Mouse (Mus musculus) intestine, postnatal 0 days (tissue): ENCODE measurements around the gene Gba. TPM values are rescaled to one million over a fixed set of nuclear protein-coding genes. Genes with fewer than 3 reads are reported as not detected.
A peak's percentile ranks its signal among the peaks of the same experiment; 100 is the strongest.

Experiments
- ATAC-seq: fragments of 200-750 bp; cut with Nextera tagmentation; 2 replicates; pipeline ENCODE4 v1.8.0; 2017; ENCODE audit warnings: mild to moderate bottlenecking, moderate TSS enrichment, moderate library complexity
- H3K27ac ChIP-seq: fragments of 300-500 bp; sonication (generic); 2 replicates; pipeline ENCODE4 v1.5.1; 2014; ENCODE audit warnings: mild to moderate bottlenecking, low read depth, low read length, moderate library complexity
- H3K27me3 ChIP-seq: fragments of 300-500 bp; sonication (generic); replicated peaks from 2 replicates; pipeline ENCODE4 v1.6.1; 2014; ENCODE audit warnings: low read length, mixed read lengths; ENCODE audit not compliant: control insufficient read depth, insufficient read depth
- H3K36me3 ChIP-seq: fragments of 300-500 bp; sonication (generic); 2 replicates; pipeline ENCODE4 v1.6.1; 2014; ENCODE audit warnings: mild to moderate bottlenecking, moderate library complexity; ENCODE audit not compliant: control insufficient read depth, insufficient read depth
- H3K4me1 ChIP-seq: fragments of 300-500 bp; sonication (generic); replicated peaks from 2 replicates; pipeline ENCODE4 v1.6.1; 2014; ENCODE audit warnings: antibody characterized with exemption, low read length, mixed read lengths; ENCODE audit not compliant: control insufficient read depth, insufficient read depth
- H3K4me2 ChIP-seq: fragments of 300-500 bp; sonication (generic); replicated peaks from 2 replicates; pipeline ENCODE4 v1.6.1; 2014; ENCODE audit warnings: low read depth, mild to moderate bottlenecking, moderate library complexity
- H3K4me3 ChIP-seq: fragments of 300-500 bp; sonication (generic); 2 replicates; pipeline ENCODE4 v1.5.1; 2014; ENCODE audit warnings: low read depth, low read length
- H3K9ac ChIP-seq: fragments of 300-500 bp; sonication (generic); 2 replicates; pipeline ENCODE4 v1.6.1; 2014; ENCODE audit warnings: mild to moderate bottlenecking, low read depth, low read length
- H3K9me3 ChIP-seq: fragments of 300-500 bp; sonication (generic); 2 replicates; pipeline ENCODE4 v1.6.1; 2016; ENCODE audit warnings: mixed run types; ENCODE audit not compliant: control insufficient read depth
- CTCF ChIP-seq: sonication (generic); IDR thresholded peaks from 2 replicates; pipeline ENCODE4 v1.5.1; 2016; ENCODE audit warnings: low read depth, mild to moderate bottlenecking, control low read depth, antibody characterized with exemption, moderate library complexity
- WGBS: fragments of 180-500 bp; shearing (Covaris S2); extraction: QIAGEN DNeasy Blood & Tissue Kit; methylation state at CpG from one replicate; pipeline ENCODE4 v1.1.7; 2014; 5-methylcytosine and 5-hydroxymethylcytosine counted together
- microRNA counts: library from miRNA; unstranded; fragments of <30 nt; microRNA quantifications from one replicate; lab custom pipeline; 2016
- microRNA-seq: library from miRNA; unstranded; fragments of <30 nt; microRNA quantifications from one replicate; pipeline ENCODE4, GENCODE M21; 2016
- polyA plus RNA-seq: library from polyadenylated mRNA; unstranded; fragments of >200 nt; fragmentation: Nextera tagmentation; extraction: Ambion mirVana; gene quantifications from 2 replicates; pipeline ENCODE4 v1.2.1, GENCODE M21; 2015

The Gba gene
- polyA plus RNA-seq, 1 experiment from 2014 or later: 140 TPM

- 0 out of 2 replicates have a peak, but pooled peaks have one; percentile 17 for ATAC-seq
- 63% methylated on average over 5 of the region's 5 CpGs for WGBS
- TF ChIP-seq CTCF: no peak; the same call in 1 of the 2 replicates
Measured at GRCm38 (mm10) chr3:89254994-89255393, 52.3 kb downstream of the Gba start.

GRCm38 (mm10) chr3:89256177-89256576 is 53.4 kb downstream of the Gba start:
- WGBS: 80% methylated on average over 5 of the region's 5 CpGs
- Histone ChIP-seq H3K4me3 (no peak overlapping the region), H3K4me1 (0 out of 2 replicates have a peak, but pooled peaks cover 12% of the 10 kb centered on the region), H3K36me3 (no peaks in the 10 kb centered on the region), H3K27me3 (no peaks in the 10 kb centered on the region), H3K4me2 (no peak overlapping the region), H3K9me3 (no peaks in the 10 kb centered on the region), H3K27ac (no peak overlapping the region), H3K9ac (no peak overlapping the region)
- no peak for TF ChIP-seq CTCF
- no peak for ATAC-seq

More at GRCm38 (mm10) chr3:89254994-89255393, 52.3 kb downstream of the Gba start:
- Histone ChIP-seq H3K27me3 (no peaks in the 10 kb centered on the region), H3K9me3 (no peaks in the 10 kb centered on the region), H3K4me3 (no peak overlapping the region), H3K4me2 (no peak overlapping the region), H3K27ac (no peak overlapping the region), H3K4me1 (0 out of 2 replicates have a peak, but pooled peaks cover 12% of the 10 kb centered on the region), H3K36me3 (no peaks in the 10 kb centered on the region), H3K9ac (no peak overlapping the region)

MicroRNA genes within 50 kb of the gene (microRNA counts, 519-probe panel; counts per million panel counts)
- not detected for microRNA mmu-miR-92b (lab: Ali Mortazavi, UCI)

Small RNA genes lying within 50 kb of the gene (microRNA-seq; reads per million reads assigned to microRNA genes)
- 38.0 reads per million, percentile 35 among the genes with 10 or more reads in this experiment for gene Mir92b

Other genes with a start within 250 kb of the Gba start
- gene Rusc1, start 109.6 kb upstream of the Gba start, polyA plus RNA-seq: 29.0 and 32.5 TPM in 2 replicates
- not detected in 2 replicates for gene Gm43738, start 101.8 kb upstream of the Gba start, polyA plus RNA-seq
- gene Fdps, start 101.0 kb upstream of the Gba start, polyA plus RNA-seq: 138 and 154 TPM in 2 replicates
- gene Pklr, start 66.8 kb upstream of the Gba start, polyA plus RNA-seq: 91.8 and 103 TPM in 2 replicates
- gene Hcn3, start 42.7 kb upstream of the Gba start, polyA plus RNA-seq: 1.1 TPM in 2 replicates
- gene Clk2, start 38.1 kb upstream of the Gba start, polyA plus RNA-seq: 8.5 and 8.6 TPM in 2 replicates
- gene Scamp3, start 25.5 kb upstream of the Gba start, polyA plus RNA-seq: 80.5 and 86.3 TPM in 2 replicates
- gene Fam189b, start 19.8 kb upstream of the Gba start, polyA plus RNA-seq: 4.9 and 5.9 TPM in 2 replicates
- gene Thbs3, start 12.3 kb downstream of the Gba start, polyA plus RNA-seq: 15.2 and 17.2 TPM in 2 replicates
- 140 and 145 TPM in 2 replicates for gene Mtx1, start 24.2 kb downstream of the Gba start, polyA plus RNA-seq
- gene Muc1, start 26.1 kb downstream of the Gba start, polyA plus RNA-seq: 3.5 and 6.7 TPM in 2 replicates
- 273 and 281 TPM in 2 replicates for gene Krtcap2, start 43.0 kb downstream of the Gba start, polyA plus RNA-seq
- gene Trim46, start 43.4 kb downstream of the Gba start, polyA plus RNA-seq: 1.2 and 1.3 TPM in 2 replicates
- gene Dpm3, start 56.4 kb downstream of the Gba start, polyA plus RNA-seq: 120 and 128 TPM in 2 replicates
- 57.4 and 61.8 TPM in 2 replicates for gene Slc50a1, start 67.6 kb downstream of the Gba start, polyA plus RNA-seq
- gene Efna1, start 78.2 kb downstream of the Gba start, polyA plus RNA-seq: 50.7 and 69.8 TPM in 2 replicates
- gene Efna3, start 120.0 kb downstream of the Gba start, polyA plus RNA-seq: 1.4 and 1.6 TPM in 2 replicates
- 5.1 and 5.3 TPM in 2 replicates for gene Efna4, start 135.1 kb downstream of the Gba start, polyA plus RNA-seq
- 33.9 and 37.0 TPM in 2 replicates for gene Adam15, start 147.1 kb downstream of the Gba start, polyA plus RNA-seq
- 10.0 and 11.5 TPM in 2 replicates for gene Dcst2, start 159.0 kb downstream of the Gba start, polyA plus RNA-seq
- gene Dcst1, start 162.3 kb downstream of the Gba start, polyA plus RNA-seq: 23.5 and 26.7 TPM in 2 replicates
- 14.3 and 20.8 TPM in 2 replicates for gene Zbtb7b, start 191.8 kb downstream of the Gba start, polyA plus RNA-seq
- gene Lenep, start 199.9 kb downstream of the Gba start, polyA plus RNA-seq: not detected in 2 replicates
- gene Flad1, start 208.9 kb downstream of the Gba start, polyA plus RNA-seq: 29.2 and 32.1 TPM in 2 replicates
- gene Cks1b, start 215.5 kb downstream of the Gba start, polyA plus RNA-seq: 106 and 118 TPM in 2 replicates
- 43.4 and 48.6 TPM in 2 replicates for gene Shc1, start 215.5 kb downstream of the Gba start, polyA plus RNA-seq
- 17.1 and 17.5 TPM in 2 replicates for gene Pygo2, start 227.3 kb downstream of the Gba start, polyA plus RNA-seq
- gene Pbxip1, start 233.8 kb downstream of the Gba start, polyA plus RNA-seq: 52.2 and 55.8 TPM in 2 replicates